ENCODE assay signal across 8 mouse cellular contexts in the genomic region with DNA sequence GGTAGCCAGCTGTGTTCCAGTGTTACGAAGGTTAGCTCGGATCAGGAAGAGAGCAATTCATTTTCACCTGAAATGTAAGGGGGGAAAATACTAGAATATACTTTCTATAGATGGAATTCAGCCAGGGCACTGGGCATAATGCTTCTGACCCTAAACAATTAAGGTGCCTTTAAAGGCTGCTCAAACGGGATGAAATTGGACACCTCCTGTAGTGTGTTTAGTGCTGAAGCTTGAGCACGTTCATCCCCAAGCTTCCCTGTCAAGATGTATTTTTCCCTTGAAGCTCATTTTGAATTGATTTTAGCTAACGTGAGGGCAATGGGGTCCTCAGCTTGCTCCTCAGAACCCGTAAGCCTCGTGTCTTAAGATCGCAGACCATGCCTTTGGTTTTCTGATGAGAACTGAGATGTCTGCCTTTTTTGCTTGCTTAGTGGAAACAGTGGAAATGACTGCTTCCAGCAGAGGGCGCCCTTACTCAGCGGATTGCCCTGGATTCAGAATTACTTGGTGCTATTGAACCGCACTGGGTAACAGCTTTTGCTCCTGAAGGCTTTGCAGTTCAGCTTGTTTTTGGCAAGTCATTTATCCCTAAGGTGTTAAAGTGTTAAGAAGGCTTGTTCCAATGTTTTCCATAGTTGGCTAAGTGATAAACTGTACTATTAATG.
DNase-seq lines count a peak whose midpoint lies in the region; ATAC-seq lines count a peak whose summit lies in the region.

No protein-coding gene starts in this region.

- H3K27ac ChIP-seq in liver, embryonic 12.5 days = no peak overlapping the region
- H3K27ac ChIP-seq in kidney, embryonic 16.5 days (ENCODE audit: low read length) = no peak overlapping the region
- H3K27ac ChIP-seq in limb, embryonic 15.5 days = no peak overlapping the region
- no peak overlapping the region for H3K27ac ChIP-seq in neural tube, embryonic 11.5 days (ENCODE audit: low read depth, low read length)

- H3K9ac ChIP-seq in liver, embryonic 12.5 days = no peak overlapping the region
- no peak overlapping the region for H3K9ac ChIP-seq in kidney, embryonic 16.5 days (replicated peaks; ENCODE audit: low read length)
- no peak overlapping the region for H3K9ac ChIP-seq in limb, embryonic 15.5 days
- no peak overlapping the region for H3K9ac ChIP-seq in neural tube, embryonic 11.5 days (ENCODE audit: low read length)

- H3K4me3 ChIP-seq in liver, embryonic 12.5 days = no peak overlapping the region
- no peak overlapping the region for H3K4me3 ChIP-seq in kidney, embryonic 16.5 days (ENCODE audit: low read length)
- H3K4me3 ChIP-seq in limb, embryonic 15.5 days = no peak overlapping the region
- no peak overlapping the region for H3K4me3 ChIP-seq in neural tube, embryonic 11.5 days (ENCODE audit: low read depth, low read length)

- no peak; the same call in 1 of the 2 replicates for ATAC-seq in liver, embryonic 12.5 days
- peak; percentile 54; the same call in 1 of the 2 replicates for ATAC-seq in kidney, embryonic 16.5 days (ENCODE audit: low FRiP score, low TSS enrichment)
- no peak for ATAC-seq in limb, embryonic 15.5 days (ENCODE audit: insufficient number of reproducible peaks, low FRiP score, low TSS enrichment, low read depth)
- peak; percentile 85 for ATAC-seq in neural tube, embryonic 11.5 days (ENCODE audit: insufficient read depth, low FRiP score, low TSS enrichment)

- H3K4me1 ChIP-seq in liver, embryonic 12.5 days = no peaks in the 10 kb centered on the region
- no peaks in the 10 kb centered on the region for H3K4me1 ChIP-seq in kidney, embryonic 16.5 days (ENCODE audit: insufficient read depth, low read length)
- H3K4me1 ChIP-seq in limb, embryonic 15.5 days = no peaks in the 10 kb centered on the region
- H3K4me1 ChIP-seq in neural tube, embryonic 11.5 days (ENCODE audit: control insufficient read depth, insufficient read depth, low read length) = no peaks in the 10 kb centered on the region

- no peak overlapping the region for H3K4me2 ChIP-seq in liver, embryonic 12.5 days
- peak overlapping the region; percentile 30; the same call in 1 of the 2 replicates for H3K4me2 ChIP-seq in kidney, embryonic 16.5 days (replicated peaks; ENCODE audit: low read depth, low read length)
- 0 out of 2 replicates have a peak overlapping the region, but pooled peaks have one; percentile 14 for H3K4me2 ChIP-seq in limb, embryonic 15.5 days
- H3K4me2 ChIP-seq in neural tube, embryonic 11.5 days (ENCODE audit: low read depth) = no peak overlapping the region

- no peaks in the 10 kb centered on the region for H3K9me3 ChIP-seq in liver, embryonic 12.5 days (replicated peaks)
- no peaks in the 10 kb centered on the region for H3K9me3 ChIP-seq in kidney, embryonic 16.5 days (ENCODE audit: low read length)
- no peaks in the 10 kb centered on the region for H3K9me3 ChIP-seq in limb, embryonic 15.5 days
- H3K9me3 ChIP-seq in neural tube, embryonic 11.5 days (ENCODE audit: control insufficient read depth, low read length) = no peaks in the 10 kb centered on the region

- WGBS in liver, embryonic 12.5 days (ENCODE audit: insufficient replicate concordance) = 23% methylated on average over 11 of the region's 11 CpGs
- 19% methylated on average over 11 of the region's 11 CpGs for WGBS in kidney, embryonic 16.5 days
- 16% methylated on average over 11 of the region's 11 CpGs for WGBS in limb, embryonic 15.5 days
- WGBS in neural tube, embryonic 11.5 days = 24% methylated on average over 11 of the region's 11 CpGs

- no peaks in the 10 kb centered on the region for H3K27me3 ChIP-seq in liver, embryonic 12.5 days (replicated peaks)
- no peaks in the 10 kb centered on the region for H3K27me3 ChIP-seq in kidney, embryonic 16.5 days (ENCODE audit: insufficient read depth, low read length)
- H3K27me3 ChIP-seq in limb, embryonic 15.5 days = no peaks in the 10 kb centered on the region
- H3K27me3 ChIP-seq in neural tube, embryonic 11.5 days (ENCODE audit: control insufficient read depth, insufficient read depth, low read length) = no peaks in the 10 kb centered on the region

- H3K36me3 ChIP-seq in liver, embryonic 12.5 days = no peaks in the 10 kb centered on the region
- no peaks in the 10 kb centered on the region for H3K36me3 ChIP-seq in kidney, embryonic 16.5 days (ENCODE audit: insufficient read depth, low read length)
- H3K36me3 ChIP-seq in limb, embryonic 15.5 days = no peaks in the 10 kb centered on the region
- no peaks in the 10 kb centered on the region for H3K36me3 ChIP-seq in neural tube, embryonic 11.5 days (ENCODE audit: control insufficient read depth, insufficient read depth, low read length)

- peak; percentile 65 for DNase-seq in liver
- DNase-seq in embryo, embryonic 11 days = peak; percentile 86
- DNase-seq in gastrocnemius, postnatal 4 days (ENCODE audit: low spot score in 2 of 2) = peak; percentile 37 to 65
- peak; percentile 86 for DNase-seq in neural tube, embryonic 11.5 days (ENCODE audit: low spot score)
- DNase-seq in telencephalon, adult 2 months (ENCODE audit: low read depth, low spot score) = peak; percentile 57

Comparison
In these comparisons a context has a peak if more than half of its experiments do, and no peak if none do; other contexts are left out.
1. ATAC-seq: peak in kidney, embryonic 16.5 days (single experiment) and neural tube, embryonic 11.5 days (single experiment); none in liver, embryonic 12.5 days (single experiment) and limb, embryonic 15.5 days (single experiment).
2. H3K4me2 ChIP-seq: peak in kidney, embryonic 16.5 days (single experiment) and limb, embryonic 15.5 days (single experiment); none in liver, embryonic 12.5 days (single experiment) and neural tube, embryonic 11.5 days (single experiment).
3. Peak in every context shown above with its lines, with median percentiles within 50 percentile points of each other: DNase-seq.